Mouse (Mus musculus): ENCODE measurements around the gene Ctnna2. TPM values are rescaled to one million over a fixed set of nuclear protein-coding genes. Genes with fewer than 3 reads are reported as not detected.

The Ctnna2 gene
- polyA plus RNA-seq, 1 experiment, result 86.0 TPM

DNA sequence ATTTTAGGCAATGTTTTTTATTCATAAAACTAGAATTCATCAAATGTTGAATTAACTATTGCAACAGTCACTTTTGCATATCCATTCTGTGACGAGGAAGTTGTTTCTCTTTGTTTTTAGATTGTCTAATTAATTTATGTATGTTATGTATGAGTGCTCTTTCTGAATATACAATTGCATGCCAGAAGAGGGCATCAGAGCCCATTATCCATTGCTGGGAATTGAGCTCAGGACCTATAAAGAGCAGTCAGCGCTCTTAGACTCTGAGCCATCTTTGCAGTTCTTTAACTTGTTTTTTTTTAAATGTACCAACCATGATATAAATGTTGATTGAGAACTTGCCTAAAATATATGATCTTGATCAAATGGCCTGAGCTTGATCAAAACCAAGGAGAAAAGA, 340.7 kb downstream of the Ctnna2 start:
- TF ChIP-seq POLR2A (IDR thresholded peaks at IDR 0.05; ENCODE audit: extremely low read depth, insufficient read depth, low read length), result no peak
- TF ChIP-seq CTCF (IDR thresholded peaks at IDR 0.05; ENCODE audit: extremely low read depth, insufficient read depth, low read length), result no peak
- no peak overlapping the region for H3K4me3 ChIP-seq (ENCODE audit: insufficient read depth, low read length)
- no peak overlapping the region for H3K27ac ChIP-seq (ENCODE audit: insufficient read depth, low read length)
- no peaks in the 10 kb centered on the region for H3K4me1 ChIP-seq (ENCODE audit: control insufficient read depth, insufficient read depth, low read length)

DNA sequence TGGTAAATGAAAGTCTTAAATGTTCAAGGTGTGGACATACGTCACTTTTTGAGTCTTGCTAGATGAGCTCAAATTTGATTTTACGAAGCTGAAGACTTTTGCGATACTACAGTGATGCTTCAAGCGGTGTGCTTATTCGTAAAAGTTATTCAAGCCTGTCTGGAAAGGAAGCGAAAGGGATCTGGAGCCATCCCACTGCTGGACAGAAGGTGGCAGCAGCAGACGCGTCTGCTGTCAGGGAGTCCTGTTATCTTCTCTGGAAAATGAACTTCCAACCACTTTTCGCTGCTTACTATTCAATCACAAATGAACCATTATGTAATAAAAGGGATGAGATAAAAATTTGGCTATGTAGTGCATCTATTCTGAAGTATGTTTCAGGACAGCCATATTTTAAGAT, 345.5 kb downstream of the Ctnna2 start:
- TF ChIP-seq POLR2A (IDR thresholded peaks at IDR 0.05; ENCODE audit: extremely low read depth, insufficient read depth, low read length) (no peak), CTCF (IDR thresholded peaks at IDR 0.05; ENCODE audit: extremely low read depth, insufficient read depth, low read length) (peak; percentile 85)
- H3K4me3 ChIP-seq (ENCODE audit: insufficient read depth, low read length), result no peak overlapping the region
- no peaks in the 10 kb centered on the region for H3K4me1 ChIP-seq (ENCODE audit: control insufficient read depth, insufficient read depth, low read length)
- H3K27ac ChIP-seq (ENCODE audit: insufficient read depth, low read length), result no peak overlapping the region

DNA sequence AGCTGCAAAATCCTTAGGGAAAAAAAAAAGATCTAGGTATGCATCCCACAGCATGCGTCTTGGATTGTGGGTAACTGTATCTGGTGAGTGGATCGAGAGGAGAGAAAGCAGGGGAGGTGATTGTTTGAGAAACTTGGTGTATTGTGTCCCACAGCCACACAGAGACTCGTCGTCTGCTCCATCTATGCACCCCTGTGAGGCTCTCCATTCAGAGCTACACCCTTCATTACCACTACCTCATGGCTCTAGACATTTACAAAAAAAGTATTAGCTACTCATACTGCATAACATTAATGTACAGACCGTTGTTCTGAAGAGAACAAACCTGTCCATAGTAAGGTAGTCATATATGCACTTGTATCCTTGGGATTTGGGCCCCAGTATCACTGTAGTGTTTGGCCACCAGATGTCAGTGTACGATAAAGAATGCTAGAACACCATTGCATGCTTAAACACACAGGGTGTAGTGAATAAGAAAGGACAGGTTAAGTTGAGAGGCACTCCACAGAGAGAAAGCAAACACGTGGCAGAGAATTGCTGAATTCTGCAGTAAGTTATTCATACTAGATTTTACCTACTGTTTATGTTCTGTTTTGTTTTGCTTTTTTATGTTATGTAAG, 350.8 kb downstream of the Ctnna2 start:
- TF ChIP-seq CTCF (IDR thresholded peaks at IDR 0.05; ENCODE audit: extremely low read depth, insufficient read depth, low read length) (peak; percentile 57; the same call in 1 of the 2 replicates), POLR2A (IDR thresholded peaks at IDR 0.05; ENCODE audit: extremely low read depth, insufficient read depth, low read length) (no peak)

DNA sequence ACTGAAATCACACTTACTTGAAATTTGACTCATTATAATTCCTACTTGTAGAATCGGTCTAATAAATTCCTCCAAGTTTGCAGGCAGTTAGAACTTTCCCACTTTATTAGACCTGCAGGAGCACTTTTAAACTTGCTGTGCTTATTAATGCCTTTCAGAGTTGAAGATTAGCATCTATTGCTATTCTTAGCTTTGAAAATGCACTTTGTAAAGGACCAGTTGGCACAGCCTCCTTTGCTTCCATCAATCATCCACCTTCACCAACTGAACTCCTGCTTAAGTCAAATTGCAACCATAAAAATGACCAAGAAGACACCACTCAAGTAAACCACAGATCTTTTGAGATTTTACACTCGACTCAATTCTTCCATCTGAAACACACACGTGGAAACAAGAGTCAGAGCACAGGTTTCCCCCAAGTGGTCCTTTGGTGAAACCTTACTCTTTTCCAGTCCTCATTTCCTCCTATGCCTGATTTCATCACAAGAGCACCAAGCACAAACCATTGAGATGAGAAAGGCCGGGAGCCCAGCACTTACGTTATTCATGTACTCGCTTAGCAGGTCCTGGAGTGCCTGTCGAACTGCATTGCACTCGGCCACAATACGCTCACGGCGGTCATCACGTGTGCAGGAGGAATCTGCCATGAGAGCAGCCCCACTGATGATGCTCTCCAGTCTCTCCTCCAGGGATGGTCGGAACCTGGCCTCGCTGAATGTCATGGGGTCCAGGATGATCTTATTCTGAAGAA, 374.7 kb downstream of the Ctnna2 start:
- no peaks in the 10 kb centered on the region for H3K4me1 ChIP-seq (ENCODE audit: control insufficient read depth, insufficient read depth, low read length)
- H3K4me3 ChIP-seq (ENCODE audit: insufficient read depth, low read length), result no peak overlapping the region
- TF ChIP-seq POLR2A (IDR thresholded peaks at IDR 0.05; ENCODE audit: extremely low read depth, insufficient read depth, low read length), result no peak
- no peak for TF ChIP-seq CTCF (IDR thresholded peaks at IDR 0.05; ENCODE audit: extremely low read depth, insufficient read depth, low read length)
- no peak overlapping the region for H3K27ac ChIP-seq (ENCODE audit: insufficient read depth, low read length)

More for the DNA sequence above, 350.8 kb downstream of the Ctnna2 start:
- Histone ChIP-seq H3K27ac (ENCODE audit: insufficient read depth, low read length) (no peak overlapping the region), H3K4me3 (ENCODE audit: insufficient read depth, low read length) (no peak overlapping the region), H3K4me1 (ENCODE audit: control insufficient read depth, insufficient read depth, low read length) (no peaks in the 10 kb centered on the region)

DNA sequence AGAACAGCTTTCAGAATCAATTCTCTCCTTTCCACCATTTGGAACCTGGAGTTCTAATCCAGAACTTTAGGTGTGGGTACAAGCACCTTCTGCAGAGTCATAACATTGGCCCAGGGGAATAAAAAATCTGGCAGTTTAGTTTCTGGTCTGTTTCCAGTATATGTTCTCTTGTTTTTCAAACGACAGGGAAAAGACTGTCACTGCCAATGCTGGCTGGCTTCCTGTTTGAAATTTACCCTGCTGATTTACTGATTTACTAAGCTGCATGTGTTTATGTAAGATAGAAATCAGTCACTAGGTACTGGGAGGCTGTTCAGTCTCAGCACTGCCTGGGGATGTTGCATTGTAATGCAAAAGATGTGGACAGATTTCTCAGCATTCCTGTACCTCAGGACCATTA, 375.6 kb downstream of the Ctnna2 start:
- no peak for TF ChIP-seq CTCF (IDR thresholded peaks at IDR 0.05; ENCODE audit: extremely low read depth, insufficient read depth, low read length)
- TF ChIP-seq POLR2A (IDR thresholded peaks at IDR 0.05; ENCODE audit: extremely low read depth, insufficient read depth, low read length), result no peak
- no peaks in the 10 kb centered on the region for H3K4me1 ChIP-seq (ENCODE audit: control insufficient read depth, insufficient read depth, low read length)
- no peak overlapping the region for H3K27ac ChIP-seq (ENCODE audit: insufficient read depth, low read length)
- no peak overlapping the region for H3K4me3 ChIP-seq (ENCODE audit: insufficient read depth, low read length)

DNA sequence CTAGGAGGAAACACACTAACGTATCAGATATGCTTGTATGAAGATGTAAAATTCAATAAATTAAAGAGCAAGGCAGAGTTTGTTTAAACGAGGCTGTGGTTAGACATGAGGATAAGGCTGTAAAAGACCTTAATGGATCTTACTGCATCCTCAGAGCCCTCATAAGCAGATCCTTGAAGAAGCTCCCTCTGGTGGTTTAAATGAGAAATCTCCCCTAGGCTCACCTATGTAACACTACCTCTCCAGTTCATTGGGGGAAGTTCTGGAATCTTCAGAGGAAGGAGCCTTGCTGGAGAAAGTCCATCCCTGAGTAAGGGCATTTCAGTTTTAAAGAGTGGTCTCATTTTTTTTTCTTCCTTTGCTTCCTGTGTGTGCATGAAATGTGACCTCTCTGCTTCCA, 380.3 kb downstream of the Ctnna2 start:
- Histone ChIP-seq H3K27ac (ENCODE audit: insufficient read depth, low read length) (no peak overlapping the region), H3K4me3 (ENCODE audit: insufficient read depth, low read length) (no peak overlapping the region), H3K4me1 (ENCODE audit: control insufficient read depth, insufficient read depth, low read length) (no peaks in the 10 kb centered on the region)
- TF ChIP-seq CTCF (IDR thresholded peaks at IDR 0.05; ENCODE audit: extremely low read depth, insufficient read depth, low read length), result peak; percentile 27; the same call in 1 of the 2 replicates
- no peak for TF ChIP-seq POLR2A (IDR thresholded peaks at IDR 0.05; ENCODE audit: extremely low read depth, insufficient read depth, low read length)

DNA sequence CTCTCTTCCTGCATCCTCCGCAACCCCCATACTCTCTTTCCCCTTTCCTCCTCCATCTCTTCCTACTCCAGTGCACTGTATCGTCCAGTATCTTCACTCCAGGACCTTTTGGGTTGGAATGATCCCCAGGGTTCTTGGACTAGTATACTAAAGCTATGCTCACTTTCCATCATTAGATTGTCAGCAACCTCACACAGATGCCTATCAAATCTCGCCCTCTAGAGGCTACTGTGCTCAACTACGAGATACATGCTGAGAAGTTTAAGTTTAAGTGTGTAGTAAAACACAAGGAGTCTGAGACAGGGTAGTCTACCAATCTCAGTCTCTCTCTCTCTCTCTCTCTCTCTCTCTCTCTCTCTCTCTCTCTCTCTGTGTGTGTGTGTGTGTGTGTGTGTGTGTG, 396.9 kb downstream of the Ctnna2 start:
- H3K27ac ChIP-seq (ENCODE audit: insufficient read depth, low read length), result no peak overlapping the region
- no peaks in the 10 kb centered on the region; the same call in 1 of the 2 replicates for H3K4me1 ChIP-seq (ENCODE audit: control insufficient read depth, insufficient read depth, low read length)
- H3K4me3 ChIP-seq (ENCODE audit: insufficient read depth, low read length), result no peak overlapping the region
- TF ChIP-seq CTCF (IDR thresholded peaks at IDR 0.05; ENCODE audit: extremely low read depth, insufficient read depth, low read length), result peak; percentile 35; the same call in 1 of the 2 replicates
- no peak for TF ChIP-seq POLR2A (IDR thresholded peaks at IDR 0.05; ENCODE audit: extremely low read depth, insufficient read depth, low read length)

DNA sequence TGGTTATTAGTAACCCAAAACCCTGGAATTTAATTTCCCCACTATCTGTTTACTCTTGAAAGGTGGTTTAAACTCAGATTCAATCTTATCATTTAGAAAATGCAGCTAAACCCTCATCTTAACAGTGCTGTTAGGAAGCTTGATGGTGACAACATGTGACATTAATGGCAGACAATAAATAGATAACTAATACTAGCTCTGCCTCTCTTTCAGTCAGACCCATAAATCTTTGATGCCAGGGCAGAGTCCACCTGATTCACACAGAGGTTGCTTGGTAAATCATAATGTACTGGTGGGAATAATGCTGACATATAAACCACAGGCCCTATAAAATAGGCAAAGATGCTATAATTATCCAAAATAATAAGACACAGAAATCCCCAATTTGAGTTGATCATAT, 398.6 kb downstream of the Ctnna2 start:
- TF ChIP-seq CTCF (IDR thresholded peaks at IDR 0.05; ENCODE audit: extremely low read depth, insufficient read depth, low read length) (no peak), POLR2A (IDR thresholded peaks at IDR 0.05; ENCODE audit: extremely low read depth, insufficient read depth, low read length) (no peak)
- Histone ChIP-seq H3K4me1 (ENCODE audit: control insufficient read depth, insufficient read depth, low read length) (no peaks in the 10 kb centered on the region; the same call in 1 of the 2 replicates), H3K27ac (ENCODE audit: insufficient read depth, low read length) (no peak overlapping the region), H3K4me3 (ENCODE audit: insufficient read depth, low read length) (no peak overlapping the region)

DNA sequence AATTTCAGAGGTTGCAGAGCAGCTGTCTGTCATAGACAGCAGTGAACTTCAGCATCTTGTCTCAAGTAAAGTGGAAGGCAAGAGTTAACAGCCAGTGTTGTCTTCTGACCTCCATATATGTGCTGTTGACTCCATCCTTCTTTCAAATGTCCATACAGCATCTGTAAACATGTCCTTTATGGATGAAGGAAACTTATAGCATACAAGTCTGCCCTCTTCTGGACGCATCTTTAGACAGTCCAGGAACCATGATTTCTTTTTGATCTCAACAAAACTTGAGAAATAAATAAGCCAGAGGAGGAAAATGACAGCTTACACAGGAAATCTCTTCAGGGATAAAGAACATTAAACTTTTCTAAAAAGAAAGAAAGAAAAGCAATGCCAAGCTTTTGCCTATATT, 400.9 kb downstream of the Ctnna2 start:
- H3K4me1 ChIP-seq (ENCODE audit: control insufficient read depth, insufficient read depth, low read length), result no peaks in the 10 kb centered on the region; the same call in 1 of the 2 replicates
- H3K27ac ChIP-seq (ENCODE audit: insufficient read depth, low read length), result no peak overlapping the region
- no peak overlapping the region for H3K4me3 ChIP-seq (ENCODE audit: insufficient read depth, low read length)
- TF ChIP-seq POLR2A (IDR thresholded peaks at IDR 0.05; ENCODE audit: extremely low read depth, insufficient read depth, low read length), result no peak
- TF ChIP-seq CTCF (IDR thresholded peaks at IDR 0.05; ENCODE audit: extremely low read depth, insufficient read depth, low read length), result peak; percentile 8; the same call in 1 of the 2 replicates

DNA sequence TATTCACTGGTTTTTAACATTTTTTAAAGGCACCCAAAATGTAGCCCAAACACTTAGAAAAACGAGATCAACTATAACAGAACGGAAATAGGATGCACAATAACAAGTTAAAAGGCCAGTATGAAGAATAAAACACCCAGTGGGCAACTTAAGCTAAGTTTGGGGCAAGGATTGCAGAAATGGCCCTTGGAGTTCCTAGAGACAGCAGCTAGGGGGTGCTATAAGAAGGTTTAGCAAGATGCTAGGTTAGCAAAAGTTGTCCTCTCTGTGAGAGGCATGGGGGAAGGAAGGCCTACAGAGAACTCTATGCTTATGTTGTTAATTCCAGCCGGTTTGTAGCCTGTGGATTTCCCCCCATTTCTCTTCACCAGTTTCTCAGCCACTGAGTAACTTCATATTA, 401.9 kb downstream of the Ctnna2 start:
- TF ChIP-seq POLR2A (IDR thresholded peaks at IDR 0.05; ENCODE audit: extremely low read depth, insufficient read depth, low read length) (no peak), CTCF (IDR thresholded peaks at IDR 0.05; ENCODE audit: extremely low read depth, insufficient read depth, low read length) (no peak)
- H3K27ac ChIP-seq (ENCODE audit: insufficient read depth, low read length), result no peak overlapping the region
- H3K4me1 ChIP-seq (ENCODE audit: control insufficient read depth, insufficient read depth, low read length), result no peaks in the 10 kb centered on the region; the same call in 1 of the 2 replicates
- no peak overlapping the region for H3K4me3 ChIP-seq (ENCODE audit: insufficient read depth, low read length)
